Mouse (Mus musculus) kidney, postnatal 0 days (tissue): ENCODE data around the gene Pkd1. TPM values are rescaled to one million over a fixed set of nuclear protein-coding genes. Genes with fewer than 3 reads are reported as not detected.

Experiments
- ATAC-seq: fragments of 200-750 bp; cut with Nextera tagmentation; replicated peaks from 2 replicates; pipeline ENCODE4 v1.8.0; 2017; ENCODE audit warnings: low read depth, moderate number of reproducible peaks, moderate TSS enrichment, moderate library complexity; ENCODE audit not compliant: low FRiP score
- DNase-seq: peaks from one replicate; pipeline ENCODE4 v3.0.0-alpha.2; 2016; ENCODE audit warnings: low spot score
- H3K27ac ChIP-seq: fragments of 300-500 bp; sonication (generic); 2 replicates; pipeline ENCODE4 v1.5.1; 2014; ENCODE audit warnings: mild to moderate bottlenecking
- H3K27me3 ChIP-seq: fragments of 300-500 bp; sonication (generic); 2 replicates; pipeline ENCODE4 v1.6.1; 2014; ENCODE audit warnings: low read length, mixed read lengths; ENCODE audit not compliant: insufficient read depth
- H3K36me3 ChIP-seq: fragments of 300-500 bp; sonication (generic); 2 replicates; pipeline ENCODE4 v1.6.1; 2014; ENCODE audit warnings: low read length, mixed read lengths; ENCODE audit not compliant: insufficient read depth
- H3K4me1 ChIP-seq: fragments of 300-500 bp; sonication (generic); replicated peaks from 2 replicates; pipeline ENCODE4 v1.6.1; 2014; ENCODE audit warnings: antibody characterized with exemption, low read length, mixed read lengths; ENCODE audit not compliant: insufficient read depth
- H3K4me2 ChIP-seq: fragments of 300-500 bp; sonication (generic); 2 replicates; pipeline ENCODE4 v1.6.1; 2014; ENCODE audit warnings: mild to moderate bottlenecking, low read length, moderate library complexity, mixed read lengths
- H3K4me3 ChIP-seq: fragments of 300-500 bp; sonication (generic); replicated peaks from 2 replicates; pipeline ENCODE4 v1.5.1; 2014; ENCODE audit warnings: low read depth, low read length
- H3K9ac ChIP-seq: fragments of 300-500 bp; sonication (generic); 2 replicates; pipeline ENCODE4 v1.6.1; 2014; ENCODE audit warnings: low read depth, low read length
- H3K9me3 ChIP-seq: fragments of 300-500 bp; sonication (generic); replicated peaks from 2 replicates; pipeline ENCODE4 v1.6.1; 2016; ENCODE audit warnings: low read length, inconsistent platforms, mixed read lengths
- CTCF ChIP-seq: IDR thresholded peaks from 2 replicates; pipeline ENCODE4 v1.5.1; 2016; ENCODE audit warnings: antibody characterized with exemption, low read depth, mild to moderate bottlenecking, moderate library complexity
- WGBS: fragments of 180-500 bp; shearing (Covaris S2); extraction: QIAGEN DNeasy Blood & Tissue Kit; methylation state at CpG from one replicate; pipeline ENCODE4 v1.1.7; 2014; 5-methylcytosine and 5-hydroxymethylcytosine counted together
- polyA plus RNA-seq: library from polyadenylated mRNA; unstranded; fragments of >200 nt; fragmentation: Nextera tagmentation; extraction: Ambion mirVana; gene quantifications from 2 replicates; pipeline ENCODE4 v1.2.1, GENCODE M21; 2015

Gene Pkd1
- polyA plus RNA-seq, 1 experiment from 2014 or later: 17.7 TPM

DNA sequence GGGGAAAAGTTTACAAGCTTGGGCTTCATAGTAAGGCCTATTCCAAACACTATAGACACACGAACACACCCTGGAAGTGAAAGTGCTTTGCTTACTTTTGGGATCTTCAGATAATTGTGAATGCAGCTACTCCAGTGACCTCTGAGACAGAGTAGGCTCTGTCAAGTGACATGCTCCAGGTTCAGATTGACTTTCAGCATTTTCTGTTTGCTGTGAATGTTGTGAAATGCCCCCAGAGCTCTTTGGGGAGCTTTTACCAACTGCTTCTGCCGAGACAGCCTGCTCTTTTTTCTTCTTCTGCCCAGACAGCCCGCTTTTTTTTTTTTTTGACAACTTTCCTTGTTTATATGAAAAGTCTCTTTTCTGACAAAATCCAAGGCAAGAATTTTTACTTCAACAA is 34.9 kb downstream of the Pkd1 start:
- peaks cover 57% of the 10 kb centered on the region for H3K36me3 ChIP-seq
- no peak overlapping the region for H3K27ac ChIP-seq
- no peak for ATAC-seq
- 67% methylated on average over 3 of the region's 3 CpGs for WGBS
- no peak overlapping the region for H3K4me2 ChIP-seq
- H3K9ac ChIP-seq: no peak overlapping the region
- H3K9me3 ChIP-seq: no peaks in the 10 kb centered on the region
- no peak overlapping the region for H3K4me3 ChIP-seq
- no peaks in the 10 kb centered on the region for H3K27me3 ChIP-seq
- DNase-seq: no peak
- no peaks in the 10 kb centered on the region for H3K4me1 ChIP-seq
- TF ChIP-seq CTCF: no peak

DNA sequence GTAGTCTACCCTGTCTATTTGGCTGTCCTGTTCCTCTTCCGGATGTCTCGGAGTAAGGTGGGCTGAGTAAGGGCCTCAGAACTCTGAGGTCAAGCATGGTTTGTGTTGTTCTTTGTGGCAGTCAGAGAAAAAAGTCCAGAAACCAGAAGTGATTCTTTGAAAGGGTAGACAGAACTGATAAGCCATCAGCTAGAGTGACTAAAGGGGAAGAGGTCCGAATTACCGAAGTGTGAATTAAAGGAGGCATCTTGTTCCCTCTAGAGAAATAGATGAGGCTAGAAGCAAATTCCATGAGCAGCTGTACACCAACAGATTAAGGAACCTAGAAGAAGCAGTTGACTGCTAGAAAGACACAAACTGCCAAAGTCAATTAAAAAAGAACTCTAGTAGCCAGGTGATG is 36.9 kb downstream of the Pkd1 start:
- DNase-seq (no peak), ATAC-seq (no peak)
- Histone ChIP-seq H3K4me2 (no peak overlapping the region), H3K27ac (no peak overlapping the region), H3K4me3 (no peak overlapping the region), H3K27me3 (no peaks in the 10 kb centered on the region), H3K9me3 (no peaks in the 10 kb centered on the region), H3K9ac (no peak overlapping the region), H3K36me3 (peaks cover 59% of the 10 kb centered on the region), H3K4me1 (no peaks in the 10 kb centered on the region)
- TF ChIP-seq CTCF: no peak
- 93% methylated on average over 4 of the region's 4 CpGs for WGBS

DNA sequence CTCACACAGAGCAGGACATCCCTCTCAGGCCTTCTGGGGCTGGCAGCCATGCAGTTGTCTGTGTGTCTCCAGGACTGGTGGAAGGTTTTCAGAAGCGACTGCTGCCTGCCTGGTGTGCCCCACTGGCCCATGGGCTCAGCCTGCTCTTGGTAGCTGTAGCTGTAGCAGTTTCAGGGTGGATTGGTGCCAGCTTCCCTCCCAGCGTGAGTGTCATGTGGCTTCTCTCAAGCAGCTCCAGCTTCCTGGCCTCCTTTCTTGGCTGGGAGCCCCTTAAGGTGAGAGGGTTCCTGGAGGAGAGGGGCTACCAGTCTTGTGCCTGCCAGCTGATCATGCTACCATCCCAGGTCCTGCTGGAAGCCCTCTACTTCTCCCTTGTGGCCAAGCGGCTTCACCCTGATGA is 41.3 kb downstream of the Pkd1 start:
- no peak overlapping the region for H3K27ac ChIP-seq
- ATAC-seq: no peak
- H3K4me3 ChIP-seq: no peak overlapping the region
- no peaks in the 10 kb centered on the region for H3K27me3 ChIP-seq
- H3K4me1 ChIP-seq: no peaks in the 10 kb centered on the region
- no peak for TF ChIP-seq CTCF
- no peak overlapping the region for H3K9ac ChIP-seq
- no peak for DNase-seq
- H3K9me3 ChIP-seq: no peaks in the 10 kb centered on the region
- 86% methylated on average over 3 of the region's 3 CpGs for WGBS
- H3K36me3 ChIP-seq: peaks cover 63% of the 10 kb centered on the region
- H3K4me2 ChIP-seq: no peak overlapping the region

DNA sequence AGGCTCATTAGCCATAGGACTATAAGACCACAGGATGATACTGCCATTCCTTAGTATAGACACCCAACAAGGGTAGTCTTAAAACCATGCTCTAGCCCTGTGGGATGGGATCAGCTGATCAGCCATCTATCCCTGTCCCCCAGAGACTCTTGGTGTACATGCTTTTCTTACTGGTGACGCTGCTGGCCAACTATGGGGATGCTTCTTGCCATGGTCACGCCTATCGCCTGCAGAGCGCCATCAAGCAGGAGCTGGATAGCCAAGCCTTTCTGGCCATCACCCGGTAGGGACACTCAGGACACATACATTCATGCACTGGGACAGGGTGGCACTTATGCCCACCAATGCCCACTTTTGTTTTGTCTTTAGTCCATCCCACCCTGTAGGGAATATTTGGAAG is 42.1 kb downstream of the Pkd1 start:
- Histone ChIP-seq H3K4me3 (no peak overlapping the region), H3K36me3 (peaks cover 63% of the 10 kb centered on the region), H3K27me3 (no peaks in the 10 kb centered on the region), H3K9ac (no peak overlapping the region), H3K4me2 (no peak overlapping the region), H3K27ac (no peak overlapping the region), H3K4me1 (no peaks in the 10 kb centered on the region), H3K9me3 (no peaks in the 10 kb centered on the region)
- DNase-seq (no peak), ATAC-seq (no peak)
- no peak for TF ChIP-seq CTCF
- WGBS: 92% methylated on average over 5 of the region's 5 CpGs

DNA sequence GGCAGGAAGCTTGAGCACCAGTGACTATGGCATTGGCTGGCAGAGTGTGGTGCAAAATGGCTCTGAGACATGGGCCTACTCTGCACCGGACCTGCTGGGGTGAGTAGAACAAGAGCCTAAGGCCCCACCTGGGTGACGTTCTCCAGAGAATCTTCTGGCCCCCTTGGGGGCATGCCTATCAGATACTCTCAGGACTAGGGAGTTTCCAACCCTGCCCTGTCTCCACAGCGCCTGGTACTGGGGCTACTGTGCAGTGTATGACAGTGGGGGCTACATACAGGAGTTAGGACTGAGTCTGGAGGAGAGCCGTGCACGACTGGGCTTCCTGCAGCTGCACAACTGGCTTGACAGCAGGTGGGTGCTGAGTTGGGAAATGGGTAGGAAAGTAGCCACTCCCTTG is 43.6 kb downstream of the Pkd1 start:
- peaks cover 65% of the 10 kb centered on the region for H3K36me3 ChIP-seq
- H3K4me3 ChIP-seq: no peak overlapping the region
- TF ChIP-seq CTCF: no peak
- no peaks in the 10 kb centered on the region for H3K27me3 ChIP-seq
- H3K4me1 ChIP-seq: no peaks in the 10 kb centered on the region
- no peaks in the 10 kb centered on the region for H3K9me3 ChIP-seq
- 86% methylated on average over 5 of the region's 5 CpGs for WGBS
- 0 out of 2 replicates have a peak, but pooled peaks have one; percentile 30 for ATAC-seq
- no peak overlapping the region for H3K9ac ChIP-seq
- DNase-seq: no peak
- H3K27ac ChIP-seq: no peak overlapping the region
- H3K4me2 ChIP-seq: no peak overlapping the region

DNA sequence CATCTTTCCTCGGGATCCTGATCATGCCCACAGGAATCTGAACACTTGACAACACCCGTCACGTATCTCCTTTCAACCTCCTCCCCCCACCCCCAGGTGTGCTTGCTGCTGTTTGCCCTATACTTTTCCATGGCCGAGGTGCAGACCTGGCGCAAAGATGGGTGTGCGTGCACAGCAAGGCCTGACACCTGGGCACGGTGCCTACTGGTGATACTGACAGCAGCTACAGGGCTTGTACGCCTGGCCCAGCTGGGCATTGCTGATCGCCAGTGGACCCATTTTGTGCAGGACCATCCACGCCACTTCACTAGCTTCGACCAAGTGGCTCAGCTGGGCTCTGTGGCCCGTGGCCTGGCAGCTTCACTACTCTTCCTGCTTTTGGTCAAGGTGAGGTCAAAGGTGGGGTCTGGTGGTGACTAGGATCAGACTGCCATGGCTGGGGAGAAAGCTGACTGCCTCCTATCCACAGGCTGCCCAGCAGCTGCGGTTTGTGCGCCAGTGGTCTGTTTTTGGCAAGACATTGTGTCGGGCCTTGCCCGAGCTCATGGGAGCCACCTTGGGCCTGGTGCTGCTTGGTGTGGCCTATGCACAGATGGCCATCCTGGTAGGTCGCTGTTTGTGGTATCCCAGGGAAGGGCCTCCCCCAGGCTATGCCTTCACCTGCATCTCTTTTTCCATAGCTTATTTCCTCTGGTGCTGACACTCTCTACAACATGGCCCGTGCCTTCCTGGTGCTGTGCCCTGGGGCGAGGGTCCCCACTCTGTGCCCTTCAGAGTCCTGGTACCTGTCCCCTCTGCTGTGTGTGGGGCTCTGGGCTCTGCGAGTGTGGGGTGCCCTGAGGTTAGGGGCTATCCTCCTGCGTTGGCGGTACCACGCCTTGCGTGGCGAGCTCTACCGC is 44.6 kb downstream of the Pkd1 start:
- 0 out of 2 replicates have a peak, but pooled peaks have one; percentile 10 for ATAC-seq
- Histone ChIP-seq H3K4me3 (no peak overlapping the region), H3K36me3 (peaks cover 65% of the 10 kb centered on the region), H3K27ac (no peak overlapping the region), H3K9me3 (no peaks in the 10 kb centered on the region), H3K27me3 (no peaks in the 10 kb centered on the region), H3K9ac (no peak overlapping the region), H3K4me2 (no peak overlapping the region), H3K4me1 (no peaks in the 10 kb centered on the region)
- 90% methylated on average over 26 of the region's 26 CpGs for WGBS
- no peak for TF ChIP-seq CTCF
- no peak for DNase-seq
